Mouse (Mus musculus): ENCODE measurements around the gene Phpt1. TPM values are rescaled to one million over a fixed set of nuclear protein-coding genes. Genes with fewer than 3 reads are reported as not detected.

The Phpt1 gene
- polyA plus RNA-seq, 1 experiment from 2014 or later = 250 TPM

- no peak for ATAC-seq (ENCODE audit: insufficient number of reproducible peaks, insufficient read depth, low FRiP score, low read depth)
- H3K36me3 ChIP-seq (ENCODE audit: control insufficient read depth, insufficient read depth, low read length) = peaks cover 6% of the 10 kb centered on the region
- peaks cover 37 to 55% of the 10 kb centered on the region in 2 experiments for H3K4me1 ChIP-seq (ENCODE audit: control insufficient read depth in 2 of 2, insufficient read depth in 2 of 2, low read length in 2 of 2)
- H3K9me3 ChIP-seq (ENCODE audit: control insufficient read depth, low read length) = no peaks in the 10 kb centered on the region
- peaks cover 55% of the 10 kb centered on the region for H3K27me3 ChIP-seq (ENCODE audit: control insufficient read depth, insufficient read depth, low read length)
- no peak overlapping the region for H3K27ac ChIP-seq (replicated peaks in 1 of 2; ENCODE audit: control insufficient read depth in 1 of 2, insufficient read depth in 1 of 2, low read depth in 2 of 2, low read length in 2 of 2)
- 0 out of 2 replicates have a peak overlapping the region, but pooled peaks have one; percentile 11 for H3K9ac ChIP-seq (ENCODE audit: low read length)
- H3K4me3 ChIP-seq (ENCODE audit: control insufficient read depth in 1 of 2, insufficient read depth in 1 of 2, low read depth in 1 of 2, low read length in 2 of 2) = peak overlapping the region; percentile 1 to 29; a peak in 2 of 4 replicates
- 6% methylated on average over 75 of the region's 75 CpGs for WGBS
- peak overlapping the region; percentile 51 for H3K4me2 ChIP-seq (ENCODE audit: low read length)
Measured at GRCm38 (mm10) chr2:25577951-25578795, 3.1 kb upstream of the Phpt1 start.

GRCm38 (mm10) chr2:25576965-25577891 lies 2.2 kb upstream of the Phpt1 start:
- Histone ChIP-seq H3K4me2 (ENCODE audit: low read length) (peak overlapping the region; percentile 51), H3K27me3 (ENCODE audit: control insufficient read depth, insufficient read depth, low read length) (peaks cover 55% of the 10 kb centered on the region), H3K9me3 (ENCODE audit: control insufficient read depth, low read length) (no peaks in the 10 kb centered on the region), H3K4me3 (ENCODE audit: control insufficient read depth in 1 of 2, insufficient read depth in 1 of 2, low read depth in 1 of 2, low read length in 2 of 2) (peak overlapping the region in 1 of 2 experiments; percentile 29; a peak in 2 of 4 replicates), H3K9ac (ENCODE audit: low read length) (no peak overlapping the region), H3K27ac (replicated peaks in 1 of 2; ENCODE audit: control insufficient read depth in 1 of 2, insufficient read depth in 1 of 2, low read depth in 2 of 2, low read length in 2 of 2) (no peak overlapping the region), H3K4me1 (ENCODE audit: control insufficient read depth in 2 of 2, insufficient read depth in 2 of 2, low read length in 2 of 2) (peaks cover 35 to 53% of the 10 kb centered on the region in 2 experiments), H3K36me3 (ENCODE audit: control insufficient read depth, insufficient read depth, low read length) (no peaks in the 10 kb centered on the region)
- no peak for ATAC-seq (ENCODE audit: insufficient number of reproducible peaks, insufficient read depth, low FRiP score, low read depth)
- 15% methylated on average over 92 of the region's 92 CpGs for WGBS

GRCm38 (mm10) chr2:25576028-25576850 lies 1.2 kb upstream of the Phpt1 start:
- Histone ChIP-seq H3K9me3 (ENCODE audit: control insufficient read depth, low read length) (no peaks in the 10 kb centered on the region), H3K27me3 (ENCODE audit: control insufficient read depth, insufficient read depth, low read length) (peaks cover 53% of the 10 kb centered on the region), H3K4me1 (ENCODE audit: control insufficient read depth in 2 of 2, insufficient read depth in 2 of 2, low read length in 2 of 2) (peaks cover 29 to 50% of the 10 kb centered on the region in 2 experiments), H3K4me2 (ENCODE audit: low read length) (peak overlapping the region; percentile 70), H3K4me3 (ENCODE audit: control insufficient read depth in 1 of 2, insufficient read depth in 1 of 2, low read depth in 1 of 2, low read length in 2 of 2) (no peak overlapping the region), H3K36me3 (ENCODE audit: control insufficient read depth, insufficient read depth, low read length) (peaks cover 9% of the 10 kb centered on the region), H3K27ac (replicated peaks in 1 of 2; ENCODE audit: control insufficient read depth in 1 of 2, insufficient read depth in 1 of 2, low read depth in 2 of 2, low read length in 2 of 2) (no peak overlapping the region), H3K9ac (ENCODE audit: low read length) (peak overlapping the region; percentile 69)
- no peak for ATAC-seq (ENCODE audit: insufficient number of reproducible peaks, insufficient read depth, low FRiP score, low read depth)
- WGBS = 79% methylated on average over 16 of the region's 16 CpGs

- peak overlapping the region; percentile 70 for H3K4me2 ChIP-seq (ENCODE audit: low read length)
- no peak for ATAC-seq (ENCODE audit: insufficient number of reproducible peaks, insufficient read depth, low FRiP score, low read depth)
- H3K9me3 ChIP-seq (ENCODE audit: control insufficient read depth, low read length) = no peaks in the 10 kb centered on the region
- peak overlapping the region; percentile 69 for H3K9ac ChIP-seq (ENCODE audit: low read length)
- H3K4me1 ChIP-seq (ENCODE audit: control insufficient read depth in 2 of 2, insufficient read depth in 2 of 2, low read length in 2 of 2) = peaks cover 27 to 44% of the 10 kb centered on the region in 2 experiments
- peaks cover 15% of the 10 kb centered on the region for H3K36me3 ChIP-seq (ENCODE audit: control insufficient read depth, insufficient read depth, low read length)
- peak overlapping the region; percentile 36 to 84; a peak in 3 of 4 replicates for H3K27ac ChIP-seq (replicated peaks in 1 of 2; ENCODE audit: control insufficient read depth in 1 of 2, insufficient read depth in 1 of 2, low read depth in 2 of 2, low read length in 2 of 2)
- 12% methylated on average over 20 of the region's 21 CpGs for WGBS
- peak overlapping the region; percentile 52 to 81 for H3K4me3 ChIP-seq (ENCODE audit: control insufficient read depth in 1 of 2, insufficient read depth in 1 of 2, low read depth in 1 of 2, low read length in 2 of 2)
- peaks cover 46% of the 10 kb centered on the region for H3K27me3 ChIP-seq (ENCODE audit: control insufficient read depth, insufficient read depth, low read length)
Measured at GRCm38 (mm10) chr2:25575432-25576027, 506 bp upstream of the Phpt1 start.

- Histone ChIP-seq H3K4me3 (ENCODE audit: control insufficient read depth in 1 of 2, insufficient read depth in 1 of 2, low read depth in 1 of 2, low read length in 2 of 2) (peak overlapping the region; percentile 52 to 81), H3K9me3 (ENCODE audit: control insufficient read depth, low read length) (no peaks in the 10 kb centered on the region), H3K27me3 (ENCODE audit: control insufficient read depth, insufficient read depth, low read length) (peaks cover 32% of the 10 kb centered on the region), H3K9ac (ENCODE audit: low read length) (peak overlapping the region; percentile 69), H3K36me3 (ENCODE audit: control insufficient read depth, insufficient read depth, low read length) (peaks cover 28% of the 10 kb centered on the region), H3K27ac (replicated peaks in 1 of 2; ENCODE audit: control insufficient read depth in 1 of 2, insufficient read depth in 1 of 2, low read depth in 2 of 2, low read length in 2 of 2) (peak overlapping the region in 1 of 2 experiments; percentile 84; a peak in 1 of 4 replicates), H3K4me2 (ENCODE audit: low read length) (peak overlapping the region; percentile 70), H3K4me1 (ENCODE audit: control insufficient read depth in 2 of 2, insufficient read depth in 2 of 2, low read length in 2 of 2) (peaks cover 27 to 38% of the 10 kb centered on the region in 2 experiments)
- 12% methylated on average over 11 of the region's 11 CpGs for WGBS
- no peak for ATAC-seq (ENCODE audit: insufficient number of reproducible peaks, insufficient read depth, low FRiP score, low read depth)
Measured at GRCm38 (mm10) chr2:25574136-25574535, 888 bp downstream of the Phpt1 start.

- H3K36me3 ChIP-seq (ENCODE audit: control insufficient read depth, insufficient read depth, low read length) = peaks cover 39% of the 10 kb centered on the region
- peaks cover 21% of the 10 kb centered on the region for H3K27me3 ChIP-seq (ENCODE audit: control insufficient read depth, insufficient read depth, low read length)
- 79% methylated on average over 2 of the region's 2 CpGs for WGBS
- H3K4me2 ChIP-seq (ENCODE audit: low read length) = no peak overlapping the region
- no peak overlapping the region for H3K27ac ChIP-seq (replicated peaks in 1 of 2; ENCODE audit: control insufficient read depth in 1 of 2, insufficient read depth in 1 of 2, low read depth in 2 of 2, low read length in 2 of 2)
- H3K4me1 ChIP-seq (ENCODE audit: control insufficient read depth in 2 of 2, insufficient read depth in 2 of 2, low read length in 2 of 2) = peaks cover 26 to 32% of the 10 kb centered on the region in 2 experiments
- H3K9ac ChIP-seq (ENCODE audit: low read length) = no peak overlapping the region
- ATAC-seq (ENCODE audit: insufficient number of reproducible peaks, insufficient read depth, low FRiP score, low read depth) = no peak
- H3K4me3 ChIP-seq (ENCODE audit: control insufficient read depth in 1 of 2, insufficient read depth in 1 of 2, low read depth in 1 of 2, low read length in 2 of 2) = no peak overlapping the region
- no peaks in the 10 kb centered on the region for H3K9me3 ChIP-seq (ENCODE audit: control insufficient read depth, low read length)
Measured at GRCm38 (mm10) chr2:25573068-25573467, 2.0 kb downstream of the Phpt1 start.

All from heart, embryonic 14.5 days (tissue).